Mouse (Mus musculus): ENCODE data around the gene Slc25a33. TPM values are rescaled to one million over a fixed set of nuclear protein-coding genes. Genes with fewer than 3 reads are reported as not detected.
A peak's percentile ranks its signal among the peaks of the same experiment; 100 is the strongest.

Gene Slc25a33
- total RNA-seq (2021) = 10 to 100 TPM; 13.2 to 16.8 TPM
- long read RNA-seq, experiment 1, transcript Slc25a33-201 (7 exons, 1,887 nt) = major isoform, 41 of 42 reads
- long read RNA-seq, experiment 1, partial matches to known transcripts = 0 of 42 reads
- long read RNA-seq, experiment 1, other reads (novel, unspliced or antisense) = 1 of 42 reads
- long read RNA-seq, experiment 2, transcript Slc25a33-201 (7 exons, 1,887 nt) = major isoform, 44 of 52 reads
- long read RNA-seq, experiment 2, partial matches to known transcripts = 2 of 52 reads
- long read RNA-seq, experiment 2, other reads (novel, unspliced or antisense) = 6 of 52 reads

- peak; percentile 92 to 93 for DNase-seq (ENCODE audit: low spot score in 2 of 2)
These were observed at the start of gene Slc25a33 for GRCm38 (mm10) chr4:149774094-149774470. TSS of gene Slc25a33 (minus strand) at chr4:149774277.

GRCm38 (mm10) chr4:149822586-149823196 is 48.6 kb upstream of the Slc25a33 start:
- no peak for DNase-seq (ENCODE audit: low spot score in 2 of 2)

DNA sequence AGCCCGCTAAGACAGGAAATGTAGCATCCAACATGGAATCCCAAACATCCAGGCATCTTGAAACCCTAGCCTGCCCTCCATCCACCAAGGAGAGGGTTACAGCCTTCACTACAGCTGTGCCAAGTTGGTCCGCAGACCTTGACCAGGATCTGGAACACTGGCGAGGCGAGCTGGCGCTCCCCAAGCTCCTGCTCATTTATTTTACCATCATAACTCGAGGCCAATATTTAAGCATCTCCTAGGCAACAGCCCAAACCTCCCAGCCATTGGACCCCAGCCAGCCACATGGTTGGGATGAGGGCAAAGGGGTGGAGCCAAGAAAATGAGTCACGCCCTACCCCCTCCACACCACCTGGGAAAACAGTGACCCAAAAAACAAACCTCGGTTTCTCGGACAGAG is 48.0 kb upstream of the Slc25a33 start:
- DNase-seq (ENCODE audit: low spot score in 2 of 2) = peak; percentile 60 to 70

GRCm38 (mm10) chr4:149820569-149820968 is 46.5 kb upstream of the Slc25a33 start:
- peak; percentile 38 to 71 for DNase-seq (ENCODE audit: low spot score in 2 of 2)

DNA sequence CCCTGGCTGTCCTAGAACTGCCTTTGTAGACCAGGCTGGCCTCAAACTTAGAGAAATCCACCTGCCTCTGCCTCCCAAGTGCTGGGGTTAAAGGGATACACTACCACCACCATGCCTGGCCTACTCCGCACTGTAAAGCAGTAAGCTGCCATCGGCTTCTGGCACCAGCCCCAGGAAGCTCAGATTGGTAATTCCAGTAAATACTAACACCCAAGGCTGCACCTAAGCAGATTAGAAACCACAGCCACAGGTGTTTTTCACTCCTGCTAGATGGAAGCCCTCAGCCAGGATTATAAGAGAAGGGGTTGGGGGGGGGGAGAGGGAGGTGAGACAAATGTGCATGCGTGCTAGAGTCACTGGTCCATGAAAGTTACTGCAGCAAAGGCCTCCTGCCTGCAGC is 45.1 kb upstream of the Slc25a33 start:
- DNase-seq (ENCODE audit: low spot score in 2 of 2) = no peak

DNA sequence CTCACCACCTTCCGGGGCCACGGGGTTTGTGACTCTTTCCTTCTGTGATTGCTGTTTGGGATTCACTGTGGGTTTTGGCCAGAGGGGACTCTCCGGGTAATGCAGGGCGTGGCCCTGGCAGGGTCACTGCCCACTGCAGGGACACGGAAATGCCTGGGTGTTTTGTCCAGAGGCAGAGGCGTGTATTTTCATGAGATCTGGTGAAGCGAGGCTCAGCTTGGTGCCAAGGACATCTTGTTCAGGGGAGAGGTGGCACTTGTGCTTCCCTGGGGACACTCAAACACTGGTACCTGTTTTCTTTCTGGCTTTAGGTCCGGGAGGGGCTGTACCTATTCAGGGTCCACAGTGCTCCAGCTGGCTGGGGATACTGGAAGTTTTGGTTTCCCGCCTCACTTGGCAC is 42.5 kb upstream of the Slc25a33 start:
- no peak for DNase-seq (ENCODE audit: low spot score in 2 of 2)

DNA sequence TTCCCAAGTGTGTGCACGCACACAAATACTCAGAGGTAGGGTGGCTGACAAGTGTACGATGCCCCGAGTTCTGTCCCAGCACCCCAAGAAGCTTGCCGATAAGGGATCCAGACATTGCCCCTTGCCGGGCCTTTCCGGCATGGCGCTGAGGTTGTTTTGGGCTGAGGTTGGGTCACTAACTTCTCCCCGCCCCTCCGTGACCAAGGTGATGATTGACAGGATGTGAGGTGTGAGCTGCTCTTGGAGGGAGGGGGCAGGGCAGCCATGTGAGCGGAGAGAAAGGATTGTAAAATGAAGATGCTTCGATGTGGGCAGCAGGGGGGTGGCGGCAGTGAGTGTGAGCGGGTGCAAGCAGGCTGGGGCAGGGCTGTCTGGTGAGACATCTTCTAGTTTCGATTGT is 41.5 kb upstream of the Slc25a33 start:
- DNase-seq (ENCODE audit: low spot score in 2 of 2) = no peak

- DNase-seq (ENCODE audit: low spot score in 2 of 2) = no peak
These were observed 39.5 kb upstream of the Slc25a33 start for GRCm38 (mm10) chr4:149813409-149814184.

GRCm38 (mm10) chr4:149810372-149810771 is 36.3 kb upstream of the Slc25a33 start:
- peak; percentile 66 to 71 for DNase-seq (ENCODE audit: low spot score in 2 of 2)

DNA sequence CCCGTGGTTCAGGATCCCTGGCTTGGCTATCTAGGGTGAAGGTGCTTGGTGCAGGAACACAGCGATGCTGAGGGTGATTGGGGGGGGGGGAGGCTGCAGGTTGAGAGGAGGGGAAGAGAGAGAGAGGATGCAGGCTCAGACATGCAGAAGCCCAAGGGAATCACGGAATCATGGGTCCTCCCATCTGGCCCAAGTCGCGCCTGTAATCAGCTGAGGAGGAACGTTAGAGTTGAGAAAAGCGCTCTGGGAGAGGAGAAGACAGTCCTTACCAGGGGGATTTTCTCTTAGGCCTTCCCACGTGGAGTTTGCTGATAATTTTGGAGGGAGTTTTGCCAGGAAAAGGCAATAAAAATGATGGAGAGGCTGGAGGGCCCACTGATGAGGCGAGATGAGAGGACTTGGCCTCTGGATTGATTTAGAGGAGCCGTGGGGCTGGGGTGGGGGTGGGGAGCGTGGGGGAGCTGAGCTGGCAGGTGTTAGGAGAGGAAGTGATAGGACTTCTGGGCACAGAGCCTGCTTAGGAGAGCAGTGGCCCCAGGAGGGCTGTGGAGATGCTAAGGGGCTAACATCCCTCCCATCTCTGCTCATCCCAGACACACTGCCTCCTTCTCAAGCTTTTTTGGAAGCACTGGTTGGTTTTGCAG is 34.6 kb upstream of the Slc25a33 start:
- DNase-seq (ENCODE audit: low spot score in 2 of 2) = no peak

DNA sequence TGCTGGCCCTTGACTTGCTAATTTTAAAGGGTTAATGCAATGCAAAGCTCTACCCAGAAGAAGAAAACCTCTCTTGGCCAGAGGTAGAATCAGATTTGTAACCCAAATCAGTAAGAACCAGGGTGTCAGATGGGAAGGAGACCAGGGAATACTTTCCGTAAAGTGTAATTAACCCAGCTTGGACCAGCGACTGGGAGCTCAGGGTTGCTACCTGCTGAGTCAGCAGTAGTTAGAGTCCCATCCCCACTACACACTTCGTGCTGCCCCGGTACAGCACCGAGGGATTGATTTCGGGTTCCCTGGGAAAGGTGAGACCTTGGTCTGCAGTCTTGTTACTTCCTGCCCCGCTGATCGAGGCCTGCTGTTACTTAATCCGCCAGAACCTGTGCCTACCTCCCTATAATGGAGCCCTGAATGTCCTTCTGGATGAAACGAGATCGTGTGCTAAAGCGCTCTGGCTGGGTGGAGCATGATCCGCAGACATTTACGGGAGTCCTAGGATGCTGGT is 34.0 kb upstream of the Slc25a33 start:
- DNase-seq (ENCODE audit: low spot score in 2 of 2) = no peak

DNA sequence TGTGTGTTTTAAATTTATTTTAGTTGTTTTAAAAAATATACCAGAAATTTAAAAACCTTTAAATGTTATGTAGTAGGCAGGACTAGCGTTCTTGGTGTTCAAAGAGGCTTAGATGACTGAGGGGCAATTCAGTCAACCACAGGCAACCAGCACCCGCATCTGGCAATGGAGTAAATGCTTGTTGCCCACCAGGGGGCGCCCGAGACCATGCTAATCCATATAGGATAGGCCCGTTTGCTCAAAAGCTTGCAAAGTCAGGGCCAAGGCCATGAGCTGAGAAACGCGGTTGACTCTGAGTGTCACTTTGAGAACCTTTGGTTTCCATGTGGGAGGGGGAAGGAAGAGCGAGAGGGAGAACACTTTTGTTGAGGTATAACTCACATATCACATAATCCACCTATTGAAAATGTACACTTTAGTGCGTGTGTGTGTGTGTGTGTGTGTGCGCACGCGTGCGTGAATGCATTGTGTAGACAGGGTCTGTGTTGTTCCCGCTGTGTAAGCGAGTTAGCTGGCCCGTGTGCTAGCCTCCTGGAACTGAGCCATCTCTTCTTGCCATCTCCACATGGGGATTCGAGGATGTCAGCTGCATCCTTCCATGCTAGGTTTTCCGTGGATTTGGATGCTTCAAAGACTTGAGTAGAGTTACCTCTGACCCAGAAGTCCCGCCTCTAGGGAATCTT is 32.8 kb upstream of the Slc25a33 start:
- peak; percentile 75 to 89 for DNase-seq (ENCODE audit: low spot score in 2 of 2)

- DNase-seq (ENCODE audit: low spot score in 2 of 2) = no peak
These were observed 28.2 kb upstream of the Slc25a33 start for GRCm38 (mm10) chr4:149802269-149802668.

GRCm38 (mm10) chr4:149800576-149800975 is 26.5 kb upstream of the Slc25a33 start:
- DNase-seq (ENCODE audit: low spot score in 2 of 2) = no peak

GRCm38 (mm10) chr4:149800172-149800464 is 26.0 kb upstream of the Slc25a33 start:
- DNase-seq (ENCODE audit: low spot score in 2 of 2) = peak in 1 of 2 experiments; percentile 50

DNA sequence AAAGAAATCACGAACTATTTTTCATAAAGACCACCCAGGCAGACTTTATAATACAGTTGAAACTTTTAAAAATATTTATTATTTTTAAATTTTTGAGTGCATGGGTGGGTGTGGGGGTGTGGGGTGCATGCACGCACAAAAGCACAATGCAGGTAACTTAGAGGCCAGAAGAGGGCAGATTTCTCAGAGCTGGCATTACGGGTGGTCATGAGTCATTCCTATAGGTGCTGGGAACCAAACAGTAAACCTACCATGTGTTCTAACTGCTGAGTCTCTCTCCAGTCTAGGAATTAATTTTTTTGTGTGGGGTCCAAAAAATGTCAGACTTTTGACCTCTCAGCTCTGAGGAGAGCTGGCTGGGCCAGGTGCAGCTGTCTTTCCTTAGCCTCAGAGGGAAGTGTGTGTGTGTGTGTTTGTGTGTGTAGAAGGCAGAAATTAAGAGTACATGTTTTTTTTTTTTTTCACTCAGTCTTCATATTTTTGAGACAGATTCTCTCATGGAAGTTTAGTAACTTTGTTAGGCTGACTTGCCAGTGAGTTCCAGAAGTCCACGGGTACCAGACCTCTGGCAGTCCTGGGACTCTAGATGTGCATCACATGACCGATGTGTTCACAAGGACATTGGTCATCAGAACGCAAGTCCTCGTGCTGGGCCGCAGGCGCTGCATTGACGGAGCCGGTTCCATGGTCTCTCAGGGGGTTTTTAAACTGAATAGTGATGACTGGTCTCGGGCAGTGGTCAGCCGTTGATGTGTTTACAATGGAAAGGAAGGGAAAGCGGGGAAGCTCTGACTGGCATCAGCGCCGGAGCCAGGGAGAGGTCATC is 25.5 kb upstream of the Slc25a33 start:
- no peak for DNase-seq (ENCODE audit: low spot score in 2 of 2)

DNA sequence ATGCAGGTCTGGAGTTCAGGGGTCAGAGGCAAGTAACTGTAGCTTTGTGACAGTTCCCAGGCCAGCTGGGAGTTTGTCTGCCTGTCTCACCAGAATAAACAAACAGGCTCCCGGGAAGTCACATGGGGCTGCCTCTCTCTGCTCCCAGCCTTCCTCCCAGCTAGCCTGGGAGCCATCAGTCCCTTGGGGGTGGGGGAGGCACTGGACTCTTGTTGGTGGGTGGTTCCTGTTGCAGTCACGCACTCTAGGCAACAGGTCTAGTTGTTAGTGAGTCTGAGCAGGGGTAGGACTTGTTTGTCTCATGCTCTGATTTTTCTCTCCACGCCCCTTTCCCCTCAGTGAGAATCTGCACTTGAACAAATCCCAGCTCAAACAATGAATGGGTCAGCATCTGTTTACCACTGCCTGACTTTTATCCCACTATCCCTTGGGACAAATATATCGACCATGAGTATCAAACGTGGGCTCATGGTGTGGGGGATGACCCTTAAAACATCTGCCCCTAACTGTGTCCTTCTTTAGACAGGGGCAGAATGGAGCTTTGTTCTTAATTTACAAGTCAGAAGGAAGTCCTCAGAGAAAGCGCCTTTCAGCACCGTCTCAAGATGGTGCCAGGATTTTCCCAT is 24.7 kb upstream of the Slc25a33 start:
- no peak for DNase-seq (ENCODE audit: low spot score in 2 of 2)

DNA sequence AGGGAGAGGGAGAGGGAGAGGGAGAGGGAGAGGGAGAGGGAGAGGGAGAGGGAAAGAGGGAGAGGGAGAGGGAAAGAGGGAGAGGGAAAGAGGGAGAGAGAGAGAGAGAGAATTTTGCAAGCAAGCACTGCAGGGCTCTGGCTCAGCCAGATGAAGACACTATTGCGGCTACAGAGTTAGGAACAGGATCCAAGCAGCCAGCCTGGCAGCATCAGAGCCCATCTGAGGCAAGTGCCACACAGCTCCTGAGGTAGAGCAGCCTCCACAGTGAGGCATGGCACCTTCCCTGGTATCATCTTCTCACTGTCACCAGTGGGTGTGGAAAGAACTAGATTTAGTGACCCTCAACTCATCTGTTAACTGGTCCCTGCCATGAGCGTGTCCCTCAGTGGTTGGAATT is 24.0 kb upstream of the Slc25a33 start:
- no peak for DNase-seq (ENCODE audit: low spot score in 2 of 2)

DNA sequence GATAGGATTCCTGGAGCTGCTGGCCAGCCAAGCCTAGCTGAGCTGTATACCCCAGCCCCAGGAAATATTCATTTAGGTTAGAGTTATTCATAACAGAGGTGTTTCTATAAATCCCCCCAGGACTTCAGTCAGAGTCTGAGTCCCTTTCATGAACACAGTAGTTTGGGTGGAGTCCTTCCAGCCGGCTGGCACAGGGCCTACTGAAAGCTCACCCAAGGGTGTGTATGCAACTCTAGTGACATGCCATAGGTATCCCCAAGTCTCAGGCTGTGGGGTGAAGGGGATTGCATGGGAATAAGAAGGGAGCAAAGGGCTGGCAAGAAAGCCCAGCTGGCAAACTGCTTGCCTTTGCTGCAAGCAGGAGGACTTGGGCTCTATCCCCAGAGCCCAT is 23.1 kb upstream of the Slc25a33 start:
- no peak for DNase-seq (ENCODE audit: low spot score in 2 of 2)

Measured in adrenal gland, postnatal 4 days (tissue).